Mouse (Mus musculus) frontal cortex, adult (tissue): ENCODE results near the gene Bmpr1a.

Source experiments
- ATAC-seq: cut with Nextera tagmentation; 2 replicates; pipeline ENCODE4 v1.9.2; 2017; ENCODE audit warnings: mild to moderate bottlenecking, moderate library complexity, mixed read lengths; ENCODE audit not compliant: low TSS enrichment

Bmpr1a gene

DNA sequence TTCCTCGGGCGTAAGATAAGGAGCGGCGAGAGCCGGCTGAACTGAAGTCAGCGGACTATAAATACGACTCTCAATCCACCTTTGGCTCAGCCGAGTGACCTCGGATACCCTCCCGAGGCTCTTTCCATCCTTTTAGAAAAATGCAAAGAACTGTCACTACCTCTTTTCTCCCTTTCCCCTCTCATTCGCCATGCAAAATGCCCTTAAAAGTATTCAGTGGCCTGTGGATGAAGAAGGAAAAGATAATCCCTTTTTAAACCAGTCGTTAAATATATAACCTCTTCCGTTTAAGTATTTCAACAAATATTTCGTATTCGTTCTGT, at the start of gene Bmpr1a:
Bmpr1a (minus strand) TSS at position 17 of the 323 bp plus-strand sequence.
- ATAC-seq, result no peak; the same call in 1 of the 2 replicates

- ATAC-seq, result no peak
These were observed 49.1 kb upstream of the Bmpr1a start for GRCm38 (mm10) chr14:34552226-34552625.

DNA sequence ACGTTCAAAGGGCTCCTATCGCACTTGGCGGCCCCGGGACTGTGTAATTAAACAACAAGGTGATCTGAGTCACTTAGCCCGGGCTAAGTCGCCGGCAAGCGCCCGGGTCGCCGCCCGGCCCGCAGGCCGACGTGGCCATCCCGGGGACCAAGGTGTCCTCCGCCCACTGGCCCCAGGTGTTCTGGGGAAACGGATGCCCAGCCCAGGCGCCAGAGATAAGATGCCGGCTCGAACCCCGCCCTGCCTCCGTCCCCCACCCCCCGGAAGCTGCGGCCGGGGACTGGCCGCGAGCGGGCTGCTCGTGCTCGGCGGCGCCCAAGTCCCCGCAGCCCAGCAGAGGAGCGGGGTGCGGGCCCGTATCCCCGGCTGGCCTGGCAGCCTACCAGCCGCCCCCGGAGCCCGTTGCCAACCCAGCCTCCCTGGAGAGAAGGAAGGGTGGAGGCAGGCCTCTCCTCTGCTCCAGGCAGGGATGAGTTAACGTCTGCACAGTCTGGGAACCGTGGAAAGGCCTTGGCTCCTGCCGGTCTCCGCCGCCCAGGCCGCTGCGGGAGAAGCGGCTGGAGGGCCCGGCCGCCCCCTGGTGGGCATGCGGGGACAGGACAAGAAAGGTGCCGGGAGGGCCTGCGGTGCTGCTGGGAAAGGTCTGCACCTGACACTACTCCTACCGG, 46.0 kb upstream of the Bmpr1a start:
- ATAC-seq, result peak; percentile 86

DNA sequence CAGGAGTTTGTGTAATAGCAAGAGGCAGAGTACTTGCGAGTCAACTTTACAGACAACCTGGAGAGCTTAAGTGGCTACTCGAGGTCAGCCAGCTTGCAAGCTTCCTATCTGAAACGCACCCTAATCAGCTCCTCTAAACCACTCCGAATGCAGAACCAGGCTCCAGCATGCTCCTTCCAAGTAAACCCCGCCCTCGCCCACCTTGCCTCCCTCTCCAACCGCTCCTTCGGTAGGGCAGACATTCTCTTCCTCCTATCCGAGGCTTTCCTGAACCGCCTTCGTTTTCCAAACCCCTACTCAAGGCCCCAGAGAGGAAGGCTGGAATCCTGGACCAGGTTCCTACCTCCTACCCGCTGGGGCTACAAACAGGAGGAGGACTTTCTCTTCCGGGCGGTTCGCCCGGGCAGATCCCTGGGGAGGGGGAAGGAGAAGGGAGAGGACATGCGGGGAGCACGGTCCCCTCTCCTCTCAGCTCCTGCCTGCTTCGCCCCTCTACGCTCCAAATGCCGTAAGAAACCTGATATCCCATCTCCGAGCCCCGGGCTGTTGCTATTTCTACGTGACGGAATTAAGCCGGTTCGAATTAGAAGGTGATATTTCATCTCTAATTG, 45.4 kb upstream of the Bmpr1a start:
- ATAC-seq, result peak; percentile 76

DNA sequence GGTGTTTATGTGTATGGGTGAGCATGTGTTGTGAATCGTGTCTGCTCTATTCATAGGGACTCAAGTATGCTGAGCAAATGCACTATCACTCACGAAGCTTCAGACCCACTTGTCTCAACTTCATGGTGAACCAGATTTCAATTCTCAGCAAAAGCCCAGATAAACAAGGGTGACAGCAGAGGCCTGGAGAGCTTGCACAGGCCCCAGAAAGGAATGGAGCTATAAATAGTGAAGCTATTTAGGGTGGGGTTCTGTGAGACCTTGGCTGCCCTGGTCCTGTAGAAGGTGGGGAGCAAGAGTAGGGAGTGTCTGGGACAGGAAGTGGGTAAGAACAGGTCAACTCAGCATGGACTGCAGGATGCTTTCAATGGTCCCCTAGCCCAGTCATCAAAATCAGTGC, 41.4 kb upstream of the Bmpr1a start:
- no peak for ATAC-seq

DNA sequence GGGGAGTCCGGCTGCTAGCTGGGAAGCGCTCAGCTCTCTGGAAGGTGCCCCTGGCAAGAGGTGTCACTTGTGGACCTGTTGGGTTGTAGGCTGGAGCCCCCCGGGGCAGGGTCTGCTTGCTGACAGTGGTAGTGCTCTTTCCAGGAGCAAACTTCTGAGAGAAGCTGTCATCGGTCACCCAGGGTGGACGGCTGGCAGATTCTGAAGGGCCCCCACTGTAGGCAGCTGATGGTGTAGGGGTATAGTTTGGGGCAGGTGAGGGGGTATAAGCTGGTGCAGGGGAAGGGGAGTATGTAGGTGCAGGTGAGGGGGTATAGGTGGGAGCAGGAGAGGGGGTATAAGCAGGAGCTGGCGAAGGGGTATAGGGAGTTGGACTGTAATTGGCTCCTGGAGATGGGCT, 40.9 kb upstream of the Bmpr1a start:
- no peak for ATAC-seq

- ATAC-seq, result no peak
These were observed 40.5 kb upstream of the Bmpr1a start for GRCm38 (mm10) chr14:34543596-34543995.

DNA sequence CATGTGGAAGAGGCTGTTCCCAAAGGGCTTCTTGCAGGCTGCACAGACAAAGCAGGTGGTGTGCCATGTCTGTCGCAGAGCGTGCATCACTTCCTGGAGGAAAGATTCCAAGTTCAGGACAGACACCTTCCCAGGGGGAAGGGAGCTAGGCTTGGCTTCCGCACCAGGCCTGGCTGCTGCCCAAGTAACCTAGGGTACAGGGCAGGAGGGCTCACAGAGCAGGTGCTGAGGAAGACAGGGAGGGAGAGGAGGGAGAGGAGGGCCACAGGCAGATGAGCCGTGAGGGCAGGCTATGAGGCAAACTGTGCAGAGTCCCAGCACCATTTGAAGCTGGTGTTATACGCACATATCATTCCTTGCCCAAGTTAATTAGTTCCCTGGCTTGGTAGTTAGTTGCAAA, 38.8 kb upstream of the Bmpr1a start:
- no peak for ATAC-seq

DNA sequence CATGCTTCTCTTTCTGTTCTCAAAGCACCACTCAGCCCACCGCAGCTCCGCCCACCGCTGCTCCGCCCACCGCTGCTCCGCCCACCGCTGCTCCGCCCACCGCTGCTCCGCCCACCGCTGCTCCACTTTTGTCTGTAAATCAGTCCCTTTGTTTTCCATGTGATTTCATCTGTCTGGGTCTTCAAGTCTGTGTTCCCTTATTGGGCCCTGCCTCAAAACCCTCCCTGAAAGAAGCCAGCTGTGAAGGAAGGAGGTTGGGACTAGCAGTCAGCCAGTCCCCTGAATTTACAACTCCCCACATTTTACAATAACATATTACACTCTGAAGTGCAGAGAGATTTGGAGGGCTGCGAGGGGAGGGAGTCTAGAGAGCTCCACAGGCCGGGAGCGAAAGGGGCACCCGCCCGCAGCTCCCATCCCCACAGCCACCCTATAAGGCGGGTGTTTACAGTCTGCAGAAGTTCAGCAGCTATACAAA, 37.6 kb upstream of the Bmpr1a start:
- no peak for ATAC-seq

DNA sequence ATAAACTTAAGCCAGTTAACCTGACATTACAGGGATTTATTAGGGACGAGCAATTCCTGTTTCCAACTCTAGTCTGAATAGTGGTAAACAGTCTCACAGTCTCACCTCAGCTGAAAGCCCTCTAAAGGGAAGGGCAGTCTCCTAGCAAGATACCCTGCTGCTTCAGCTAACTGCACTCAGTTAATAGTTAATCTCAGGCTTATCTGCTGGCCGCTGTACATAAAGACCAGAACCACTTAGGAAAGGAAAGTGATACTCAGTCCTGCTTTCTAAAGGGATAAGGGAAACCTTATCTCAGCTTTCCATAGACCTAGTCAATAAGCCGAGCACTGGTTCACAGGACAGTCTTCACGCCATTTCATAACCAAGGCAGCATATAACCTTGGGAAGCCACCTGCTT, 32.7 kb upstream of the Bmpr1a start:
- no peak for ATAC-seq

DNA sequence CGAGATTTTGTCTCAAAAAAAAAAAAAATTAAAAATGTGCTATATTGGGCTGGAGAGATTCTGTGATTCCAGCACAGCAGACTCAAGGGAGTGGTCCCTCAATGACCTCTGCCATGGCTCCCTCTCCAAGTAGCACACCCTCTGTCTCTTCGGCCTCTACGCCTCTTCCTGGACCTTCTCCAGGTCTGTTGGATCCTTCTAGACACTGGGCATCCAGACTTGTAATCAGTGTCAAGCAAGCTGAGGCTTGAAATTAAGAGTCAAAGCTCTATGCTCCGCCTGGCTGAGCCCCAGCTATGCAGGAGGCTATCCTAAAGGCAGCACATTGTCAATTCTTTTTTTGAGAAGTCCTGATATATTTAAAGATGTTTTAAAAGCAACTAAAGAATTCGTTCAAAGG, 30.4 kb upstream of the Bmpr1a start:
- ATAC-seq, result no peak

- no peak for ATAC-seq
These were observed 29.4 kb upstream of the Bmpr1a start for GRCm38 (mm10) chr14:34532536-34532935.

DNA sequence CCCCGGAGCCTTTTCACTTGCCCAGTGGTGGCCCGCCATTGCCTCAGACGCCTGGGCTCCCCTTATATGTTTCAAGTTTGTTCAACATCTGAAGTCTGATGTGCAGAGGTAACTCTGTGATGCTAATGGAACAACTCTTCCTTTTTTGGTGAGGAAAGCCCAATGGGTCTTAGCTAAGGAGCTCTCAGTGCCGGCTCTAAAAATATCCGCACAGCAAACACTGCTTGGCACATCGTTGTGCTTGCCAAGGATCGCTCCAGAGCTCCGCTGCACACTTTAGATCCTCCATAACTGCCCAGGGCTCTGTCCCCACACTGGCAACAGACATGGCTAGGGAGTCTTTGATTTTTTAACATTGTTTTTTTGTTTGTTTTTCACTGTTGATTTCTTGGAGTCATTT, 25.7 kb upstream of the Bmpr1a start:
- ATAC-seq, result peak; percentile 96

DNA sequence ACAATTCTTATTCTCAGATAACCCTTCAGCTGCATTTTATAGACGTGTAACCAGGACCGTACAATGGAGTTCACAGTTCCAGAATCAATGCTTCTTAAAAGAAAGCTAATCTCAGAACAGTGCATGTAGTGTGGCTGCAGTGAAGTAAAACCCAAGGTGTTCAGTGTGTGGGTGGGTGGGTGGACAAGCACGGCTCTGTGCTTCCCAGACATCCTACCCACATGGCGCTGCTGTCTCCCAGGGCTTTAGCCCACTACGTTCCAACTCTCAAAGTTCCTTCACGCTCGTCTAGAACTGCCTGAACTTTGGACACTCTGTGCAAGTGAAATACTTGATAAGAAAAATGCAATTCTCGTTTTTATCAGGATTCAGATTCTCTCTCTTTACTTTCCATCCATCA, 19.6 kb upstream of the Bmpr1a start, which contains the start of gene 9230112D13Rik:
9230112D13Rik (minus strand) TSS at position 101 of the 400 bp plus-strand sequence.
- ATAC-seq, result no peak

DNA sequence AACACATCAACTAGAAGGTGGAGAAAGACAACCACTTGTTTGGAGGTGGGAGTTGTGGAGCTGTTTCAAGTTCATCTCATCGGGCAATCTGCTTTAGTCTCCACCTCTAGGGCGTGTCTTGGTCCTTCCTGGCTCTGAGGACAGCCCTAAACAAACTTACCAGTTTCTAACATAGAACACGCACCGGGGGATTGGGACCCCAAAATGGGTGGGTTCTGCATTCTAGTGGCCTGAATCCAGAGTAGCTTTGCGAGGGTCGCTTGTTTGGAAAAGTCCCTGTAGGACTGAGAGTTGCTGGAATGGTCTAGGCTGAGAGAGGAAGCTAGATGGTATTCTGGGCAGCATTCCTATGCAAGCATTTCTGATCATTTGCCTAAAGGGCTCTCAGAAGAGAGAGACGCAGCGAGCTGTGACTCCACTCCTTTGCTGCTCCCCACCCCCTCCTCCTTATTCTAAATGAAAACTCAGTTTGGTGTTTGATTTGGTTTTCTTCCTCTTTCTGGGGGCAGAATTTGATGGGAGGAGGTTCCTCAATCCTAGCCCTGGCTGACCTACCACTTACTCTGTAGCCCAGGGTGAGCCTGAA, 14.9 kb upstream of the Bmpr1a start:
- no peak for ATAC-seq

DNA sequence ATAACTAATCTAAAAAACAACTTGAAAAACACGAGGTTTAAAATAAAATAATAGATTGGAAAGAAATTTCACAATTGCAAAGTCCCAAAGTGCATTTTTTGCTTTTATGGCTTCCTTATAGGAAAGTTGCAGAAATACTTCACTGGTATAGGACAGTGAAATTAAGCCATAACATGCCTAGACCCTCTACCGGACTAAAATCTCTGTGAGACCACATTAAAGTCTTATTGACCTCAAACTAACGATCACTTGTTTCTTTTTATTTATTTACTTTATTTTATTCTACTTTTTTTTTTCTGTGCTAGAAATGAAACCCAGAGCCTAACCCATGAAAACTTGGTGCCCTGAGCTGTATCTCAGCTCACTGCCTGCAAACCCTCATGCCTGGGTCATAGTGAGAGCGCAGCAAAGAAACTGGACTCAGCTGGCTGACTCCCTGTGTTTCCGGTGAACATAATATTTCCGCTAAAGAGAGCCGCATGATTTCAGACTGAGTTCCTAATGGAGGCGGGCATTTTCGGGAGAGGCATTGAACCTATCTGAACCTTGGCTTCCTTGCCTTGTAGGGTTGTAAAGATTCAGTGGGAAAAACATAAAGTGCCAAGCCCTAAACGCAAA, 13.9 kb upstream of the Bmpr1a start:
- no peak for ATAC-seq

DNA sequence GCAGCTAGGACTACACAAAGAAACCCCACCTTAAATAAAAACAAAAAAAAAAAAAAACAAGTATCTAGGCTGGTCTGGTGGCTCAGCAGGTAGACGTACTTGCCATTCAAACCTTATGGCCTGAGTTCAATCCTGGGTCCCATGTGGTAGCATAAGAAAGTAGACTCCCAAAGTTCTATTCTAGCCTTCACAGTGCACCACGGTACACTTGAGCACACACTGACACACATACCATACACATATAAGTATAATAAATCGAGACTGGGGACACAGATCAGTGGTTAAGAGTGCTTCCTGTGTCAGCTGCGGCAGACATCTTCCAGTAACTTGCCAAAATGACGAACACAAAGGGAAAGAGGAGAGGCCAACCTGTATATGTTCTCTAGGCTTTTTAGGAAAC, 12.7 kb upstream of the Bmpr1a start:
- ATAC-seq, result no peak

- ATAC-seq, result no peak
These were observed 11.0 kb upstream of the Bmpr1a start for GRCm38 (mm10) chr14:34514120-34514519.

GRCm38 (mm10) chr14:34512602-34513001, 9.5 kb upstream of the Bmpr1a start:
- no peak for ATAC-seq

GRCm38 (mm10) chr14:34511901-34512300, 8.8 kb upstream of the Bmpr1a start:
- ATAC-seq, result no peak

DNA sequence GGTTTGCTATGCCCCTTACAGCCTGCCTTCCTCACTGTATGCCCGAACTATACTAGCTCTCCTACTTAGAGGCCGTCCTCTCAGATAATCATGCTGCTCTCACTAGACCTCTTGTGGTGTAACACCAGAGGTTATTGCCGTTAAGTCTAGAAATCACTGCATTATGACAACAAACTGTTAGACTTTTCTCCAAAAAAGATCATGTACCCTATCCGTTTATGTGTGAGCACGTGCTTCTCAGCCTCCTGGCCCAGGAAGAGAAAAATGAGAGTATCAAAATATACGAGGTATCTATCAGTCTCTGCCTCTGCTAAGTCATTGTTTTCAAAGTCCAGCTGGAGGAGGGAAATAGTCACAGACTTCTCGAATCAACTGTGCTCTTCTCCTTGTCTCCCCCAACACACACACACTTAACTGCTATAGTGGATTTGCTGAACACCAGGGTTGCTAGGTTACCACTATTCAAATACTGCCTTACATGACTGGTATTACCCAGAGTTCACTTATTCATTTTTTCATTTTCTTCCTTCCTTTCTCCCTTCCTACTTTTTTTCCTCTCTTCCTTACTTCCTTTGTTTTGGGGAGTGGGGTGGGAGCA, 5.8 kb upstream of the Bmpr1a start:
- no peak for ATAC-seq

DNA sequence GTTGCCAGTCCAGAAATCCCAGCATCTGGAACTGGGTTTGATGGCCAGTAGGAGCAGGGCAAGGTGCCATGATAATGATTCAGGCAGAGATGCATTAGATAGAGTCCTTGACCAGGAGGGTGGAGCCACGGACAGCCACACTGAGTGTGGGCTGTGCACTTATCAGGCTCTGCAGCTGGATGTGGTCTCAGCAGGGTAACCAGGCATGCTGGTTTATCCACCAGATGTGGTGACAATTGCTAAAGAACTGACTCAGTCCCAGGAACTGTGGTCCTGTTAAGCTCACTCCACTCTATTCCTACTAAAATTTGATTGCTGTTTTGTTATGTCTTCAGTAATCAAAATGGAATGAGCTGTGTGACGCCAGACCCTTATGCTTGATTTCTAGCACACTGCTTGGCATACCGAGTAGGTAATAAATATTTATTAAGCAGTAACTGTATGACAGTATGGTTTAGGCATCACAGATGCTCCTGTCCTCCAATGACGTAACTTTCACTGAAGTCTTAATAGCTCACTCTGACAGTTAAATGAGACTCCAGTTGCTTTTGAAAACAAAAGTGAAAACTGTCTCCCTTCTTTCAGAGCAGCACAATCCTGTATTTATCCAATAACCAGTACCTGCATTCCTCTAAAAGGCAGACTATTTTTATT, 5.2 kb upstream of the Bmpr1a start:
- no peak for ATAC-seq
